In genomic region chr6:121468235-121468634, GRCm38 (mm10) we compare ENCODE assay signal across 15 mouse cellular contexts. TPM values are rescaled to one million over a fixed set of nuclear protein-coding genes. Genes with fewer than 3 reads are reported as not detected.
A peak's percentile ranks its signal among the peaks of the same experiment; 100 is the strongest.
DNase-seq lines count a peak whose midpoint lies in the region; TF ChIP-seq lines count a peak whose summit lies in the region.
"Had no signal": no experiment of that assay in that cellular context is flagged by ENCODE, and none has a peak within 500 bp of the region (broad histone marks: within the 10 kb centered on the region; RNA-seq: fewer than 3 reads in every experiment).

No protein-coding gene starts in this region.

- no peak for TF ChIP-seq POLR2A in brain, embryonic 14.5 days (IDR thresholded peaks at IDR 0.05; ENCODE audit: borderline replicate concordance, extremely low read depth, insufficient read depth, insufficient read length, poor library complexity, severe bottlenecking)

- TF ChIP-seq CTCF in brain, embryonic 14.5 days (IDR thresholded peaks at IDR 0.05; ENCODE audit: borderline replicate concordance, extremely low read depth, insufficient read depth, insufficient read length), result no peak

- DNase-seq in cerebellum, postnatal 14 days, result peak; percentile 27 to 62
- no peak for DNase-seq in cerebellum, adult 9-11 months
- DNase-seq in layer of hippocampus, adult 9-11 months, result peak; percentile 44
- DNase-seq in layer of hippocampus, adult 9-10 months (ENCODE audit: low spot score), result no peak
- peak; percentile 51 for DNase-seq in brain, embryonic 14.5 days (ENCODE audit: low read depth)
- DNase-seq in kidney, postnatal 36 days, result peak; percentile 25 to 61
- no peak for DNase-seq in spleen, adult 18-20 months
- DNase-seq: adrenal gland, adult 2 months; cerebellum, adult 18-20 months; gastrocnemius, adult 2 months; heart, adult 11 months; liver; liver, postnatal 0 days; thymus, postnatal 36 days had no signal

RNA-seq across cellular contexts. Expression of gene Iqsec3, which starts 5.2 kb away (rescaled TPM):
- 16.7 and 31.5 TPM in 2 replicates for polyA plus RNA-seq in brain, embryonic 14.5 days (2012; rRNA removed)
- polyA plus RNA-seq: heart, embryonic 14.5 days; liver, postnatal 0 days had no signal

Comparison
In these comparisons a context has a peak if more than half of its experiments do, and no peak if none do; other contexts are left out.
1. DNase-seq: peak in cerebellum, postnatal 14 days (2 of 2), layer of hippocampus, adult 9-11 months (single experiment), brain, embryonic 14.5 days (single experiment) and kidney, postnatal 36 days (2 of 2); none in cerebellum, adult 9-11 months (single experiment), layer of hippocampus, adult 9-10 months (single experiment) and spleen, adult 18-20 months (0 of 2).